Mouse (Mus musculus): ENCODE results near the gene Hsh2d.

The Hsh2d gene

GRCm38 (mm10) chr8:72190215-72190539, 739 bp downstream of the Hsh2d start:
- no peak for DNase-seq (ENCODE audit: low spot score)

- DNase-seq (ENCODE audit: low spot score) = no peak
Measured at GRCm38 (mm10) chr8:72192065-72192464, 2.6 kb downstream of the Hsh2d start.

GRCm38 (mm10) chr8:72197997-72198396, 8.6 kb downstream of the Hsh2d start:
- no peak for DNase-seq (ENCODE audit: low spot score)

GRCm38 (mm10) chr8:72208582-72208981, 19.1 kb downstream of the Hsh2d start:
- DNase-seq (ENCODE audit: low spot score) = no peak

GRCm38 (mm10) chr8:72210222-72210621, 20.8 kb downstream of the Hsh2d start:
- no peak for DNase-seq (ENCODE audit: low spot score)

- DNase-seq (ENCODE audit: low spot score) = no peak
Measured at GRCm38 (mm10) chr8:72210710-72211109, 21.3 kb downstream of the Hsh2d start.

GRCm38 (mm10) chr8:72211846-72212245, 22.4 kb downstream of the Hsh2d start:
- no peak for DNase-seq (ENCODE audit: low spot score)

- no peak for DNase-seq (ENCODE audit: low spot score)
Measured at GRCm38 (mm10) chr8:72212751-72213150, 23.3 kb downstream of the Hsh2d start, which contains the start of gene Cib3. TSS of gene Cib3 (minus strand) at chr8:72212837.

- DNase-seq (ENCODE audit: low spot score) = no peak
Measured at GRCm38 (mm10) chr8:72213536-72213935, 24.1 kb downstream of the Hsh2d start, which contains the start of gene Gm11034. TSS of gene Gm11034 (minus strand) at chr8:72213636.

- DNase-seq (ENCODE audit: low spot score) = no peak
Measured at GRCm38 (mm10) chr8:72215060-72215459, 25.6 kb downstream of the Hsh2d start.

- no peak for DNase-seq (ENCODE audit: low spot score)
Measured at GRCm38 (mm10) chr8:72215871-72216270, 26.4 kb downstream of the Hsh2d start.

- no peak for DNase-seq (ENCODE audit: low spot score)
Measured at GRCm38 (mm10) chr8:72218781-72219540, 29.5 kb downstream of the Hsh2d start.

- DNase-seq (ENCODE audit: low spot score) = peak; percentile 96
Measured at GRCm38 (mm10) chr8:72219541-72220363, 30.3 kb downstream of the Hsh2d start, which contains the start of gene Fam32a. TSS of gene Fam32a (plus strand) at chr8:72219730.

GRCm38 (mm10) chr8:72220758-72221157, 31.3 kb downstream of the Hsh2d start:
- no peak for DNase-seq (ENCODE audit: low spot score)

- DNase-seq (ENCODE audit: low spot score) = no peak
Measured at GRCm38 (mm10) chr8:72222656-72223055, 33.2 kb downstream of the Hsh2d start.

- DNase-seq (ENCODE audit: low spot score) = peak; percentile 99
Measured at GRCm38 (mm10) chr8:72239499-72240402, 50.3 kb downstream of the Hsh2d start, which contains the start of gene Ap1m1. TSS of gene Ap1m1 (plus strand) at chr8:72240018.

- no peak for DNase-seq (ENCODE audit: low spot score)
Measured at GRCm38 (mm10) chr8:72240403-72240763, 50.9 kb downstream of the Hsh2d start.

GRCm38 (mm10) chr8:72240951-72241350, 51.5 kb downstream of the Hsh2d start:
- DNase-seq (ENCODE audit: low spot score) = no peak

- no peak for DNase-seq (ENCODE audit: low spot score)
Measured at GRCm38 (mm10) chr8:72242226-72242625, 52.8 kb downstream of the Hsh2d start.

GRCm38 (mm10) chr8:72244610-72245009, 55.2 kb downstream of the Hsh2d start:
- no peak for DNase-seq (ENCODE audit: low spot score)

All from retina, embryonic 14.5 days (tissue).